Mouse (Mus musculus): ENCODE measurements around the gene Slc5a5. TPM values are rescaled to one million over a fixed set of nuclear protein-coding genes. Genes with fewer than 3 reads are reported as not detected.
A peak's percentile ranks its signal among the peaks of the same experiment; 100 is the strongest.

The Slc5a5 gene
- polyA plus RNA-seq, 1 experiment = 0.13 TPM

DNA sequence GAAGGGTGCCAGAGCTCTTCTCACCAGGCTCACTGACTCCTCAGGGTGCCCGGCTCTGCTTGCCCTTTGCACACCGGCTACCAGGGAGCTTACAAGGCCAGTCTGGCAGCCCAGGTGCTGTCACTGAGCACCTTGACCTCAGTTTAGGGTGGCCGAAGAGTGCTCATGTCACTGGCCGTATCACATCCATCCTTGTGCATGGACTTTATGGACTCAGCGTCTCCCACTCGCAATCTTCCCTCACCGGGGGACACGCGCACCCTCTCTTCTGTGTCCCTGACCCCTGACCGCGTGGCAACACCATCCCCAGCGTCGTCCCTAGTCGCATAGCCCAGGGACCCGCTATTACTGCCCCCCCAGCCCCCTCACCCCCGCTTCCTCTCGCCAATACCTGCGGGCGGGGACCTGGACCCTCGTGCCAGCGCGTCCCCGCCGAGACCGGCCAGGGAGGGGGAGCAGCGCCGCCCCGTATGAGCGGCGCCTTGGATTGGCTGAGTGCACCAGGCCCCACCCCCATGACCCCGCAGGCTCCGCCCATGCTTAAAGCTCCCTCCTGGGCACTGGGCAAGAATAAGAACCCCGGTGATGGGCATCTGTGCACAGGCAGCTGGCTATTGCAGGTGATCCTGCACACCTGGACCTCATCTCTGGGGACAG is 35.9 kb downstream of the Slc5a5 start:
- no peak for TF ChIP-seq CTCF (IDR thresholded peaks at IDR 0.05; ENCODE audit: control insufficient read depth, insufficient read depth, insufficient read length)
- no peak for TF ChIP-seq MYOD1 (IDR thresholded peaks at IDR 0.05; ENCODE audit: control insufficient read depth, insufficient read length, low read depth)
- TF ChIP-seq USF1 (IDR thresholded peaks at IDR 0.05; ENCODE audit: low read depth) = no peak
- TF ChIP-seq CEBPB (IDR thresholded peaks at IDR 0.05; ENCODE audit: low read depth) = no peak
- no peak for TF ChIP-seq MYOG (IDR thresholded peaks at IDR 0.05; ENCODE audit: control insufficient read depth, extremely low read depth, insufficient read length)
- TF ChIP-seq FOSL1 (IDR thresholded peaks at IDR 0.05; ENCODE audit: insufficient read depth, low read length, poor library complexity, severe bottlenecking) = no peak
- TF ChIP-seq MAX (IDR thresholded peaks at IDR 0.05) = no peak
- Histone ChIP-seq H3K79me3 (ENCODE audit: low read depth) (no peaks in the 10 kb centered on the region), H3K4me3 (ENCODE audit: insufficient read depth, poor library complexity, severe bottlenecking) (no peak overlapping the region), H3ac (ENCODE audit: control insufficient read depth, insufficient read length, low read depth) (peak overlapping the region; percentile 55), H3K36me3 (ENCODE audit: control insufficient read depth, insufficient read depth) (no peaks in the 10 kb centered on the region), H3K27me3 (ENCODE audit: control insufficient read depth, insufficient read depth, insufficient read length) (no peaks in the 10 kb centered on the region), H3K79me2 (ENCODE audit: control insufficient read depth, insufficient read depth) (no peaks in the 10 kb centered on the region)

DNA sequence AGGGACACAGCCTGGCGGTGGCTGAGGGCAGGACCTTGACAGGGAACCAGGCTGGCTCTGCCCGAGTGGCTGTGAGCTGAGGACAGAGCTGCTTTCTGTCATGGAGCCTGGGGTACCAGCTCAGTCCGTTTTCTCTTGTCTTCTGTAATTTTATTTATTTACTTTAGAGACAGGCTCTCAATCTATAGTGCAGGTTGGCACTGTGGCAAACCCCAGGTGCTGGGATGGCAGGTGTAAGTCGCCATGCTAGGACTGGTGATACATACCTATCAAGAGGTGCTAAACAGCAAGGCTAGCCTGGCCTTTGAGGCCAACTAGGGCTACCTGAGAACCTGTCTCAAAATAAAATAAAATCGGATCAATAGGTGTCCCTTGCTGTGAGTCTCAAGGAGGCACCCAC is 36.5 kb downstream of the Slc5a5 start:
- H3ac ChIP-seq (ENCODE audit: control insufficient read depth, insufficient read length, low read depth) = no peak overlapping the region
- H3K36me3 ChIP-seq (ENCODE audit: control insufficient read depth, insufficient read depth) = no peaks in the 10 kb centered on the region
- no peaks in the 10 kb centered on the region for H3K79me2 ChIP-seq (ENCODE audit: control insufficient read depth, insufficient read depth)
- H3K79me3 ChIP-seq (ENCODE audit: low read depth) = no peaks in the 10 kb centered on the region
- H3K27me3 ChIP-seq (ENCODE audit: control insufficient read depth, insufficient read depth, insufficient read length) = no peaks in the 10 kb centered on the region
- TF ChIP-seq FOSL1 (IDR thresholded peaks at IDR 0.05; ENCODE audit: insufficient read depth, low read length, poor library complexity, severe bottlenecking) (no peak), USF1 (IDR thresholded peaks at IDR 0.05; ENCODE audit: low read depth) (no peak), CTCF (IDR thresholded peaks at IDR 0.05; ENCODE audit: control insufficient read depth, insufficient read depth, insufficient read length) (no peak), CEBPB (IDR thresholded peaks at IDR 0.05; ENCODE audit: low read depth) (no peak), MYOD1 (IDR thresholded peaks at IDR 0.05; ENCODE audit: control insufficient read depth, insufficient read length, low read depth) (no peak), MAX (IDR thresholded peaks at IDR 0.05) (no peak), MYOG (IDR thresholded peaks at IDR 0.05; ENCODE audit: control insufficient read depth, extremely low read depth, insufficient read length) (no peak)
- no peak overlapping the region for H3K4me3 ChIP-seq (ENCODE audit: insufficient read depth, poor library complexity, severe bottlenecking)

DNA sequence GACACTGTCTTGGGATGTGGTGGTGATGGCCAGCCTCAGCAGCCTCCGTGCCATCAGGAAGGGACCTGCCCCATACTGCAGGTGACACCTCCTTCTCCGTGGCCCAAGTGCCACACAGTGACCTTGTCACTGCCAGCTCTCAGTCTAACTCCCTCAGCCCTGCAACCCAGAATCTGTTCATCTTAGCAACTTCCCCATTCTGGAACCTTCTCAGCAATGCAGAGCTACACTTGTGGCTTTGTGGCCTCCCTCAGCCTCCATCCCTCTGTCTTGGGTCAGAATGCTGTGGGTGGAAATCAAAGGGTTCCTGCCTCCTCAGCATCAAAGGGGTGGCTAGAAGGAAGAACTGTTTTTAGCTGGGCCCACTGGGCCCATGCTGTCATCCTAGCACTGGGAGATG is 38.7 kb downstream of the Slc5a5 start:
- TF ChIP-seq FOSL1 (IDR thresholded peaks at IDR 0.05; ENCODE audit: insufficient read depth, low read length, poor library complexity, severe bottlenecking) (no peak), CTCF (IDR thresholded peaks at IDR 0.05; ENCODE audit: control insufficient read depth, insufficient read depth, insufficient read length) (no peak), MYOD1 (IDR thresholded peaks at IDR 0.05; ENCODE audit: control insufficient read depth, insufficient read length, low read depth) (no peak)
- Histone ChIP-seq H3K79me2 (ENCODE audit: control insufficient read depth, insufficient read depth) (no peaks in the 10 kb centered on the region), H3K36me3 (ENCODE audit: control insufficient read depth, insufficient read depth) (no peaks in the 10 kb centered on the region), H3K79me3 (ENCODE audit: low read depth) (no peaks in the 10 kb centered on the region), H3ac (ENCODE audit: control insufficient read depth, insufficient read length, low read depth) (no peak overlapping the region), H3K27me3 (ENCODE audit: control insufficient read depth, insufficient read depth, insufficient read length) (no peaks in the 10 kb centered on the region), H3K4me3 (ENCODE audit: insufficient read depth, poor library complexity, severe bottlenecking) (no peak overlapping the region)

DNA sequence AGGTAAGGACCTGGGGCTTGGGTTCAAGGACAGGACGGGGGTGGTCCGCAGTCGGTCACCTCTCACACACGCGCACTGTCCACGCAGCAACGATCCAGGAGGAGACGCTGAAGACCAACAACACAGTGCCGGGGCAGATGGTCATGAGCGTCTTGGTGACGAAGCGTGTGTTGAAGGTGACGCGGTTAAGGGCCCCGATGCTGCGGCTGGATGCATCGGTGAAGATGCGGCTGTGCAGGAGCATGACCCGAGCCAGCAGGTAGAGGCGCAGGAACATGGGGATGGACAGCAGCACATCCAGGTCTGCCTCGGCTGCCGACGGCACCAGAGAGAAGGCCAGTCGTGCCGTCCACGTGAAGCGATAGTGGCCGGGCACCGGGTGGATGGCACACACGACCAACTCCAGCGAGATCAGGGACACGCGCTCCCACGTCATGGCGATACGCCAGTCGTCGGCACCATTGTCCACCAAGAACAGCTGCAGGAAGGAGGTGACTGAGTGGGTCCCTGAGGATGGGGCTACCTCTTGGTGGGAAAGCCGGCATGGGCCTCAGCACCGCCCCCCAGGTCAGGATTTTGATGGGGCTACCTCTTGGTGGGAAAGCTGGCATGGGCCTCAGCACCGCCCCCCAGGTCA is 39.8 kb downstream of the Slc5a5 start:
- Histone ChIP-seq H3K36me3 (ENCODE audit: control insufficient read depth, insufficient read depth) (no peaks in the 10 kb centered on the region), H3K27me3 (ENCODE audit: control insufficient read depth, insufficient read depth, insufficient read length) (no peaks in the 10 kb centered on the region), H3K79me3 (ENCODE audit: low read depth) (no peaks in the 10 kb centered on the region), H3ac (ENCODE audit: control insufficient read depth, insufficient read length, low read depth) (no peak overlapping the region), H3K79me2 (ENCODE audit: control insufficient read depth, insufficient read depth) (no peaks in the 10 kb centered on the region), H3K4me3 (ENCODE audit: insufficient read depth, poor library complexity, severe bottlenecking) (no peak overlapping the region)
- no peak for TF ChIP-seq CEBPB (IDR thresholded peaks at IDR 0.05; ENCODE audit: low read depth)

DNA sequence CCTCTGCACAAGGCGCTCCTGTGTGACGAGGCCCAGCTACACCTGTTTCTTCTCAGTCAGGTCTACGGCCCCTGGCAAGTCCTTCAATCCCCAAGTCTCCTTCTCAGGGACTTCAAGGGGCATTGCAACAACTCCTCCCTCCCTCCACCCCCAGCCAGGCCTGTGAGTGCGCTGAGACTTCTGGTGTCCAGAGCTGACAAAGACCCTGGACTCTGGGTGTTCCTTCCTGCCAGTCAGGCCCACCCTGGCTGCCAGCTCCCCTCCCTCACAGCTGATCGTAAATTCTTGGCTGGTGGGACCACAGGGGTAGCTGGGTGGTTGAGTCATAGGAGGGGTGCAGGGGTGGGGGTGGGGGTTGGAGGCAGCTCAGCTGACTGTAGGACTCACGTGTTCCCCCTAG is 40.7 kb downstream of the Slc5a5 start:
- no peak overlapping the region for H3K4me3 ChIP-seq (ENCODE audit: insufficient read depth, poor library complexity, severe bottlenecking)
- no peaks in the 10 kb centered on the region for H3K79me3 ChIP-seq (ENCODE audit: low read depth)
- TF ChIP-seq MAX (IDR thresholded peaks at IDR 0.05) = no peak
- no peak for TF ChIP-seq MYOG (IDR thresholded peaks at IDR 0.05; ENCODE audit: control insufficient read depth, extremely low read depth, insufficient read length)
- no peak for TF ChIP-seq CTCF (IDR thresholded peaks at IDR 0.05; ENCODE audit: control insufficient read depth, insufficient read depth, insufficient read length)
- TF ChIP-seq USF1 (IDR thresholded peaks at IDR 0.05; ENCODE audit: low read depth) = no peak
- TF ChIP-seq CEBPB (IDR thresholded peaks at IDR 0.05; ENCODE audit: low read depth) = no peak
- TF ChIP-seq FOSL1 (IDR thresholded peaks at IDR 0.05; ENCODE audit: insufficient read depth, low read length, poor library complexity, severe bottlenecking) = no peak
- no peak for TF ChIP-seq MYOD1 (IDR thresholded peaks at IDR 0.05; ENCODE audit: control insufficient read depth, insufficient read length, low read depth)
- no peaks in the 10 kb centered on the region for H3K36me3 ChIP-seq (ENCODE audit: control insufficient read depth, insufficient read depth)
- H3ac ChIP-seq (ENCODE audit: control insufficient read depth, insufficient read length, low read depth) = no peak overlapping the region
- H3K79me2 ChIP-seq (ENCODE audit: control insufficient read depth, insufficient read depth) = no peaks in the 10 kb centered on the region
- no peaks in the 10 kb centered on the region for H3K27me3 ChIP-seq (ENCODE audit: control insufficient read depth, insufficient read depth, insufficient read length)

DNA sequence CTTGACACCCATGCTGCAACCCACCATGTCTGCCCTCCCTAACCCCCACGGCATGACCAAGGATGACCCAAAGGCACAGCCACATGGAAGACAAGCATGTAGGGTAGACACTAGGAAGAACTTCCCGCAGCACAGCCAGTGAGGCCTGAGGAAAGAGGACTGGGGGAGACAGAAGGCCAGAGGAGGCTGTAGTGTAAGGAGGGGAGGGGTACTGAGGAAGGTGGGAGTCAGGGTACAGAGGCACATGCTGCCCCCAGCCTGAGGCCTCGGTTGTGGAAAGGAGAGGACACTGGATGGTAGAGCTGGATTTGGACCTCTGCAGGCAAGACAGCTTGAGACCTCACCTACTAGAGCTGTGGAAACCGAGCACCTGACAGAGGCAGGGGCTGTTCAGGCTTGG is 41.6 kb downstream of the Slc5a5 start:
- H3ac ChIP-seq (ENCODE audit: control insufficient read depth, insufficient read length, low read depth) = no peak overlapping the region
- H3K27me3 ChIP-seq (ENCODE audit: control insufficient read depth, insufficient read depth, insufficient read length) = no peaks in the 10 kb centered on the region
- no peaks in the 10 kb centered on the region for H3K79me2 ChIP-seq (ENCODE audit: control insufficient read depth, insufficient read depth)
- no peaks in the 10 kb centered on the region for H3K79me3 ChIP-seq (ENCODE audit: low read depth)
- no peak overlapping the region for H3K4me3 ChIP-seq (ENCODE audit: insufficient read depth, poor library complexity, severe bottlenecking)
- TF ChIP-seq MYOG (IDR thresholded peaks at IDR 0.05; ENCODE audit: control insufficient read depth, extremely low read depth, insufficient read length) (no peak), CTCF (IDR thresholded peaks at IDR 0.05; ENCODE audit: control insufficient read depth, insufficient read depth, insufficient read length) (no peak), CEBPB (IDR thresholded peaks at IDR 0.05; ENCODE audit: low read depth) (no peak), FOSL1 (IDR thresholded peaks at IDR 0.05; ENCODE audit: insufficient read depth, low read length, poor library complexity, severe bottlenecking) (no peak), MYOD1 (IDR thresholded peaks at IDR 0.05; ENCODE audit: control insufficient read depth, insufficient read length, low read depth) (no peak), MAX (IDR thresholded peaks at IDR 0.05) (no peak), USF1 (IDR thresholded peaks at IDR 0.05; ENCODE audit: low read depth) (no peak)
- H3K36me3 ChIP-seq (ENCODE audit: control insufficient read depth, insufficient read depth) = no peaks in the 10 kb centered on the region
